Comparison of ENCODE assay signal across 21 mouse cellular contexts in genomic region chr11:51848324-51848723, GRCm38 (mm10).
"Had no signal": no experiment of that assay in that cellular context is flagged by ENCODE, and none has a peak within 500 bp of the region (broad histone marks: within the 10 kb centered on the region; RNA-seq: fewer than 3 reads in every experiment).

No protein-coding gene starts in this region.

- H3K9me3 ChIP-seq: limb, embryonic 10.5 days; limb, embryonic 13.5 days; midbrain, embryonic 13.5 days; neural tube, embryonic 13.5 days; stomach, embryonic 15.5 days had no signal

- DNase-seq: kidney, adult 18-20 months; kidney, adult 9 months; kidney, postnatal 14 days; kidney, postnatal 4 days; layer of hippocampus, adult 9-11 months; lung, embryonic 14.5 days; retina, postnatal 1 day; right cerebral cortex, postnatal 25 days; spleen, adult 18-20 months; thymus, postnatal 14 days; thymus, postnatal 4 days had no signal

- H3K4me3 ChIP-seq: limb, embryonic 10.5 days; limb, embryonic 13.5 days; midbrain, embryonic 13.5 days; myocyte; neural tube, embryonic 13.5 days; stomach, embryonic 15.5 days had no signal

- H3K27me3 ChIP-seq: limb, embryonic 13.5 days; midbrain, embryonic 13.5 days; neural tube, embryonic 13.5 days; stomach, embryonic 15.5 days had no signal

- H3K4me2 ChIP-seq: limb, embryonic 13.5 days; lung, embryonic 14.5 days; midbrain, embryonic 13.5 days; neural tube, embryonic 13.5 days; stomach, embryonic 15.5 days had no signal

- H3K9ac ChIP-seq: limb, embryonic 13.5 days; lung, embryonic 14.5 days; midbrain, embryonic 13.5 days; neural tube, embryonic 13.5 days; stomach, embryonic 15.5 days had no signal

- ATAC-seq: intestine, embryonic 16.5 days; lung, postnatal 0 days; midbrain, embryonic 13.5 days; midbrain, embryonic 16.5 days had no signal

- H3K27ac ChIP-seq: limb, embryonic 10.5 days; limb, embryonic 13.5 days; macrophage; midbrain, embryonic 13.5 days; neural tube, embryonic 13.5 days; stomach, embryonic 15.5 days had no signal

- H3K4me1 ChIP-seq: midbrain, embryonic 13.5 days had no signal

- H3K36me3 ChIP-seq: limb, embryonic 10.5 days; midbrain, embryonic 13.5 days; neural tube, embryonic 13.5 days; stomach, embryonic 15.5 days had no signal
